17 mouse cellular contexts compared by ENCODE assay signal in the genomic region with DNA sequence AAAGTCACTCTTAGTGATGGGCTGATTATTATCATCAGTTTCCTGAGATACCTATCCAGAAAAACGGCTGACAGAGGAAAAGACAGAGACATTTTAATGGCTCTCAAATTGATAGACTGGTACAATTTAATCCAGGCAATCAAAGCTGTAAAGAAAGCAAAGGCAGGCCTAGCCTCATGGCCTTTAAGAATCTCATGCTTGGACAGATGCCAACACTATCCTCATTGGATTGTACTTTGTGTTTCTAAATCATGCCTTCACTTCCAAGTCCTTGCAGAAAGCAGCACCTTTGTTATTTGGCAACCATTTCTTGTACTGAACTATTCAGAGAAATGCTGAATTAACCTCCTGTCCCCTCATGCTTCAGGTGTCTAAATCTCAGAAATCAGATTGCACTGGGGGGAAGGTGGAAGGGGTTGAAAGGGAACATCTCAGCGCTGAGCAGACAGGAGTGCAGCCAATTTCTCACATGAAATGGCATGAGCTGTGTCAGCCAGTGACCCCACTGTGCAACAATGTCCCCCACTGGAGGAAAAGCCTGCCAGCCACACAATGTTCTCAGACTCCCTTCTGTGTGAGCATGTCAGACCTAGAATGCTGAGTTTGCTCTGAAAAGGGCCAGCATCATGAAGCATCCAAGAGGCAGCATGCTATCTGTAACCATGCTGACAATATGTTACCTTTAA.
DNase-seq lines count a peak whose midpoint lies in the region; ATAC-seq and TF ChIP-seq lines count a peak whose summit lies in the region.
"Had no signal": no experiment of that assay in that cellular context is flagged by ENCODE, and none has a peak within 500 bp of the region (broad histone marks: within the 10 kb centered on the region; RNA-seq: fewer than 3 reads in every experiment).

No protein-coding gene starts in this region.

- TF ChIP-seq CTCF in kidney, postnatal 0 days (IDR thresholded peaks at IDR 0.05; ENCODE audit: low read depth): no peak
- TF ChIP-seq CTCF in brain, embryonic 14.5 days (IDR thresholded peaks at IDR 0.05; ENCODE audit: borderline replicate concordance, extremely low read depth, insufficient read depth, insufficient read length): no peak

- ATAC-seq in kidney, postnatal 0 days (replicated peaks; ENCODE audit: low FRiP score, low read depth): no peak
- ATAC-seq in forebrain, embryonic 15.5 days (replicated peaks): peak; percentile 69
- ATAC-seq: CD4-positive, CD25-positive, alpha-beta regulatory T cell, adult 4 months; liver, embryonic 12.5 days; lung, postnatal 0 days had no signal

- no peak overlapping the region for H3K27ac ChIP-seq in kidney, postnatal 0 days
- no peak overlapping the region for H3K27ac ChIP-seq in forebrain, embryonic 15.5 days (replicated peaks)
- H3K27ac ChIP-seq: embryonic facial prominence, embryonic 15.5 days; heart, embryonic 15.5 days; liver, embryonic 12.5 days; midbrain, embryonic 10.5 days had no signal

- peak; percentile 1 for DNase-seq in kidney, postnatal 0 days (ENCODE audit: low spot score)
- no peak for DNase-seq in kidney, postnatal 4 days
- peak; percentile 62 for DNase-seq in brain, embryonic 14.5 days (ENCODE audit: low read depth)
- DNase-seq in cerebellum, adult 18-20 months: peak; percentile 18 to 20
- no peak for DNase-seq in layer of hippocampus, adult 8-10 months (ENCODE audit: low spot score in 2 of 2)
- DNase-seq in gastrocnemius, adult 8-10 months (ENCODE audit: low spot score in 2 of 2): no peak
- DNase-seq: adrenal gland, postnatal 36 days; heart, adult 11 months; layer of hippocampus, adult 9-11 months; right cerebral cortex, adult 18-20 months had no signal

- no peaks in the 10 kb centered on the region for H3K4me1 ChIP-seq in kidney, postnatal 0 days (replicated peaks; ENCODE audit: insufficient read depth, low read length)
- H3K4me1 ChIP-seq in forebrain, embryonic 15.5 days: no peaks in the 10 kb centered on the region
- H3K4me1 ChIP-seq: embryonic facial prominence, embryonic 15.5 days; heart, embryonic 15.5 days; liver, embryonic 12.5 days; midbrain, embryonic 10.5 days had no signal

- WGBS in kidney, postnatal 0 days: 35% methylated on average over 2 of the region's 2 CpGs
- 24% methylated on average over 2 of the region's 2 CpGs for WGBS in forebrain, embryonic 15.5 days

- TF ChIP-seq POLR2A in brain, embryonic 14.5 days (IDR thresholded peaks at IDR 0.05; ENCODE audit: borderline replicate concordance, extremely low read depth, insufficient read depth, insufficient read length, poor library complexity, severe bottlenecking): no peak

- H3K4me3 ChIP-seq in kidney, postnatal 0 days (replicated peaks; ENCODE audit: low read depth, low read length): no peak overlapping the region
- no peak overlapping the region for H3K4me3 ChIP-seq in forebrain, embryonic 15.5 days
- H3K4me3 ChIP-seq: embryonic facial prominence, embryonic 15.5 days; heart, embryonic 15.5 days; liver, embryonic 12.5 days; midbrain, embryonic 10.5 days had no signal

- no peaks in the 10 kb centered on the region for H3K27me3 ChIP-seq in kidney, postnatal 0 days (ENCODE audit: insufficient read depth, low read length)
- no peaks in the 10 kb centered on the region for H3K27me3 ChIP-seq in forebrain, embryonic 15.5 days
- H3K27me3 ChIP-seq: embryonic facial prominence, embryonic 15.5 days; heart, embryonic 15.5 days; liver, embryonic 12.5 days had no signal

- H3K36me3 ChIP-seq in kidney, postnatal 0 days (ENCODE audit: insufficient read depth, low read length): no peaks in the 10 kb centered on the region
- no peaks in the 10 kb centered on the region for H3K36me3 ChIP-seq in forebrain, embryonic 15.5 days
- H3K36me3 ChIP-seq: embryonic facial prominence, embryonic 15.5 days; heart, embryonic 15.5 days; liver, embryonic 12.5 days; midbrain, embryonic 10.5 days had no signal

- no peak overlapping the region for H3K9ac ChIP-seq in kidney, postnatal 0 days (ENCODE audit: low read depth, low read length)
- H3K9ac ChIP-seq in forebrain, embryonic 15.5 days (replicated peaks): no peak overlapping the region
- H3K9ac ChIP-seq: embryonic facial prominence, embryonic 15.5 days; heart, embryonic 15.5 days; liver, embryonic 12.5 days had no signal

- no peaks in the 10 kb centered on the region for H3K9me3 ChIP-seq in kidney, postnatal 0 days (replicated peaks; ENCODE audit: low read length)
- H3K9me3 ChIP-seq in forebrain, embryonic 15.5 days: no peaks in the 10 kb centered on the region
- H3K9me3 ChIP-seq: embryonic facial prominence, embryonic 15.5 days; heart, embryonic 15.5 days; liver, embryonic 12.5 days; midbrain, embryonic 10.5 days had no signal

- no peak overlapping the region for H3K4me2 ChIP-seq in kidney, postnatal 0 days (ENCODE audit: low read length)
- H3K4me2 ChIP-seq in forebrain, embryonic 15.5 days (replicated peaks): no peak overlapping the region
- H3K4me2 ChIP-seq: embryonic facial prominence, embryonic 15.5 days; heart, embryonic 15.5 days; liver, embryonic 12.5 days had no signal

Comparison
In these comparisons a context has a peak if more than half of its experiments do, and no peak if none do; other contexts are left out.
1. DNase-seq: peak in kidney, postnatal 0 days (single experiment), brain, embryonic 14.5 days (single experiment) and cerebellum, adult 18-20 months (2 of 2); none in kidney, postnatal 4 days (0 of 2), layer of hippocampus, adult 8-10 months (0 of 2) and gastrocnemius, adult 8-10 months (0 of 2).